Mouse (Mus musculus): Measurements from ENCODE around the gene Clybl.

DNA sequence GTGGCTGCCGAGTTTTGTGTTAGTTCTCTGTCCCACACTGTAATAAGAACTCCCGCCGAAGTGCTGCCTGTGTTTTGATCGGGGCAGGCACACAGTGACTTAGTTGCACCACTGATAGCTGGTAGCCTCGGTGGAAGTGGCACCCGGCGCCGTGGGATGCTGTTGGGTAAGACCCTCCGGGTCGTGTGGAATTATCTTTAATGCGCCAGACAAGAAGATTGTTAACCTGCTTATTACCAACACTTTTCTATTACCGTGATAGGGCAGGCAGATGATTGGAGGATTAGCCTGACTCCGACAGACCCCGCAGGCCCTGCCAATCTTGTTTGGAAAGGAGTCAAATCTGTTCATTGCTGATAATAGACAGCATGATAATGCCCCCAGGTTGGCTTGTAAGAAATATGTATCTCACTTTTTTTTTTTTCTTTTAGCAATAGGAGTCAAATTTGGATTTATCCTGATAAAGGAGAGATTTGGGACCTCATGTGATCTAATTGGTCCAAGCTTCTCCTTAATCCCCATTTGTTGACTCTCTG lies 5.2 kb upstream of the Clybl start:
- TF ChIP-seq POLR2A (IDR thresholded peaks at IDR 0.05; ENCODE audit: borderline replicate concordance, extremely low read depth, insufficient read depth, insufficient read length, poor library complexity, severe bottlenecking) (no peak), CTCF (IDR thresholded peaks at IDR 0.05; ENCODE audit: borderline replicate concordance, extremely low read depth, insufficient read depth, insufficient read length) (no peak)

All from brain, embryonic 14.5 days (tissue).